Mouse (Mus musculus): ENCODE data around the gene Nectin4. TPM values are rescaled to one million over a fixed set of nuclear protein-coding genes. Genes with fewer than 3 reads are reported as not detected.

Gene Nectin4
- polyA plus RNA-seq, 1 experiment = 0.06 TPM

- H3ac ChIP-seq (ENCODE audit: control insufficient read depth, insufficient read length, low read depth) = no peak within 1 kb of the TSS
- no peaks in the 10 kb centered on the region for H3K79me2 ChIP-seq (ENCODE audit: control insufficient read depth, insufficient read depth)
- no peak within 1 kb of the TSS for H3K4me3 ChIP-seq (ENCODE audit: insufficient read depth, poor library complexity, severe bottlenecking)
- no peak for TF ChIP-seq CTCF (IDR thresholded peaks at IDR 0.05; ENCODE audit: control insufficient read depth, insufficient read depth, insufficient read length)
- TF ChIP-seq CEBPB (IDR thresholded peaks at IDR 0.05; ENCODE audit: low read depth) = no peak
- TF ChIP-seq MYOG (IDR thresholded peaks at IDR 0.05; ENCODE audit: control insufficient read depth, extremely low read depth, insufficient read length) = no peak
- no peak for TF ChIP-seq FOSL1 (IDR thresholded peaks at IDR 0.05; ENCODE audit: insufficient read depth, low read length, poor library complexity, severe bottlenecking)
- TF ChIP-seq MYOD1 (IDR thresholded peaks at IDR 0.05; ENCODE audit: control insufficient read depth, insufficient read length, low read depth) = no peak
- no peak for TF ChIP-seq MAX (IDR thresholded peaks at IDR 0.05)
- no peak for TF ChIP-seq USF1 (IDR thresholded peaks at IDR 0.05; ENCODE audit: low read depth)
- no peaks in the 10 kb centered on the region for H3K79me3 ChIP-seq (ENCODE audit: low read depth)
- no peaks in the 10 kb centered on the region for H3K36me3 ChIP-seq (ENCODE audit: control insufficient read depth, insufficient read depth)
- no peaks in the 10 kb centered on the region for H3K27me3 ChIP-seq (ENCODE audit: control insufficient read depth, insufficient read depth, insufficient read length)
These were observed 18.6 kb downstream of the Nectin4 start, which contains the start of gene Arhgap30 for GRCm38 (mm10) chr1:171388376-171389102. Arhgap30 (plus strand) TSS chr1:171388954.

- Histone ChIP-seq H3ac (ENCODE audit: control insufficient read depth, insufficient read length, low read depth) (no peak overlapping the region), H3K36me3 (ENCODE audit: control insufficient read depth, insufficient read depth) (no peaks in the 10 kb centered on the region), H3K79me3 (ENCODE audit: low read depth) (no peaks in the 10 kb centered on the region), H3K4me3 (ENCODE audit: insufficient read depth, poor library complexity, severe bottlenecking) (no peak overlapping the region), H3K27me3 (ENCODE audit: control insufficient read depth, insufficient read depth, insufficient read length) (peaks cover under 1% of the 10 kb centered on the region), H3K79me2 (ENCODE audit: control insufficient read depth, insufficient read depth) (no peaks in the 10 kb centered on the region)
- TF ChIP-seq MYOG (IDR thresholded peaks at IDR 0.05; ENCODE audit: control insufficient read depth, extremely low read depth, insufficient read length) (no peak), MYOD1 (IDR thresholded peaks at IDR 0.05; ENCODE audit: control insufficient read depth, insufficient read length, low read depth) (no peak), MAX (IDR thresholded peaks at IDR 0.05) (no peak), USF1 (IDR thresholded peaks at IDR 0.05; ENCODE audit: low read depth) (no peak), CEBPB (IDR thresholded peaks at IDR 0.05; ENCODE audit: low read depth) (no peak), FOSL1 (IDR thresholded peaks at IDR 0.05; ENCODE audit: insufficient read depth, low read length, poor library complexity, severe bottlenecking) (no peak), CTCF (IDR thresholded peaks at IDR 0.05; ENCODE audit: control insufficient read depth, insufficient read depth, insufficient read length) (no peak)
These were observed 20.2 kb downstream of the Nectin4 start for GRCm38 (mm10) chr1:171390101-171390500.

DNA sequence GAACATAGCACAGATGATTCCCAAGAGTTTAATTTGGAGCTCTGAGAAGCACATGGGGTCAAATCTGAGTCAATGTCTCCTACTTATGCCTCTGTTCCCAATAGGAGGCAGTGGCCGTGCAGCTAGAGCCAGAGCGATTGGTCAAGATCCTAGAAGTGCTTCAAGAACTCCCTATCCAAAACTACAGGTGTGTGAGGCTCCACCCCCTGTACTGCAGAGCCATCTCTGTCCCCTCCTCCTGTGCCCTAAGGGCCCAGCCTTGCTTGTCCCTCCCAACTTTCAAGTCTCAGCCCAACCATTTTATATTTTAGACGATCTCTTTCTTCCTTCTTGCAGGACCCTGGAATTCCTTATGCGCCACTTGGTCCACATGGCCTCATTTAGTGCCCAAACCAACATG, 31.9 kb downstream of the Nectin4 start:
- Histone ChIP-seq H3K4me3 (ENCODE audit: insufficient read depth, poor library complexity, severe bottlenecking) (no peak overlapping the region), H3K27me3 (ENCODE audit: control insufficient read depth, insufficient read depth, insufficient read length) (no peaks in the 10 kb centered on the region), H3K36me3 (ENCODE audit: control insufficient read depth, insufficient read depth) (no peaks in the 10 kb centered on the region), H3K79me2 (ENCODE audit: control insufficient read depth, insufficient read depth) (no peaks in the 10 kb centered on the region), H3ac (ENCODE audit: control insufficient read depth, insufficient read length, low read depth) (no peak overlapping the region), H3K79me3 (ENCODE audit: low read depth) (no peaks in the 10 kb centered on the region)
- TF ChIP-seq MYOD1 (IDR thresholded peaks at IDR 0.05; ENCODE audit: control insufficient read depth, insufficient read length, low read depth) (no peak), MAX (IDR thresholded peaks at IDR 0.05) (no peak), CTCF (IDR thresholded peaks at IDR 0.05; ENCODE audit: control insufficient read depth, insufficient read depth, insufficient read length) (no peak), CEBPB (IDR thresholded peaks at IDR 0.05; ENCODE audit: low read depth) (no peak), MYOG (IDR thresholded peaks at IDR 0.05; ENCODE audit: control insufficient read depth, extremely low read depth, insufficient read length) (no peak), USF1 (IDR thresholded peaks at IDR 0.05; ENCODE audit: low read depth) (no peak), FOSL1 (IDR thresholded peaks at IDR 0.05; ENCODE audit: insufficient read depth, low read length, poor library complexity, severe bottlenecking) (no peak)

GRCm38 (mm10) chr1:171402991-171403390, 33.1 kb downstream of the Nectin4 start:
- no peak for TF ChIP-seq FOSL1 (IDR thresholded peaks at IDR 0.05; ENCODE audit: insufficient read depth, low read length, poor library complexity, severe bottlenecking)
- no peak for TF ChIP-seq CTCF (IDR thresholded peaks at IDR 0.05; ENCODE audit: control insufficient read depth, insufficient read depth, insufficient read length)
- TF ChIP-seq MAX (IDR thresholded peaks at IDR 0.05) = no peak
- TF ChIP-seq CEBPB (IDR thresholded peaks at IDR 0.05; ENCODE audit: low read depth) = no peak
- TF ChIP-seq MYOG (IDR thresholded peaks at IDR 0.05; ENCODE audit: control insufficient read depth, extremely low read depth, insufficient read length) = no peak
- Histone ChIP-seq H3K4me3 (ENCODE audit: insufficient read depth, poor library complexity, severe bottlenecking) (no peak overlapping the region), H3K27me3 (ENCODE audit: control insufficient read depth, insufficient read depth, insufficient read length) (no peaks in the 10 kb centered on the region), H3ac (ENCODE audit: control insufficient read depth, insufficient read length, low read depth) (no peak overlapping the region), H3K36me3 (ENCODE audit: control insufficient read depth, insufficient read depth) (no peaks in the 10 kb centered on the region), H3K79me2 (ENCODE audit: control insufficient read depth, insufficient read depth) (no peaks in the 10 kb centered on the region), H3K79me3 (ENCODE audit: low read depth) (no peaks in the 10 kb centered on the region)

- no peaks in the 10 kb centered on the region for H3K36me3 ChIP-seq (ENCODE audit: control insufficient read depth, insufficient read depth)
- peaks cover 10% of the 10 kb centered on the region for H3K79me2 ChIP-seq (ENCODE audit: control insufficient read depth, insufficient read depth)
- no peak overlapping the region for H3ac ChIP-seq (ENCODE audit: control insufficient read depth, insufficient read length, low read depth)
- peaks cover 7% of the 10 kb centered on the region for H3K79me3 ChIP-seq (ENCODE audit: low read depth)
- no peak for TF ChIP-seq CTCF (IDR thresholded peaks at IDR 0.05; ENCODE audit: control insufficient read depth, insufficient read depth, insufficient read length)
- TF ChIP-seq FOSL1 (IDR thresholded peaks at IDR 0.05; ENCODE audit: insufficient read depth, low read length, poor library complexity, severe bottlenecking) = no peak
- TF ChIP-seq MAX (IDR thresholded peaks at IDR 0.05) = no peak
- TF ChIP-seq USF1 (IDR thresholded peaks at IDR 0.05; ENCODE audit: low read depth) = no peak
- TF ChIP-seq CEBPB (IDR thresholded peaks at IDR 0.05; ENCODE audit: low read depth) = no peak
- TF ChIP-seq MYOG (IDR thresholded peaks at IDR 0.05; ENCODE audit: control insufficient read depth, extremely low read depth, insufficient read length) = no peak
- TF ChIP-seq MYOD1 (IDR thresholded peaks at IDR 0.05; ENCODE audit: control insufficient read depth, insufficient read length, low read depth) = no peak
- H3K4me3 ChIP-seq (ENCODE audit: insufficient read depth, poor library complexity, severe bottlenecking) = no peak overlapping the region
- peaks cover 7% of the 10 kb centered on the region for H3K27me3 ChIP-seq (ENCODE audit: control insufficient read depth, insufficient read depth, insufficient read length)
These were observed 37.4 kb downstream of the Nectin4 start for GRCm38 (mm10) chr1:171407263-171407662.

Data from C2C12 (cell line).